Mouse (Mus musculus): ENCODE results near the gene Armc5.

GRCm38 (mm10) chr7:128204179-128204578, 33.0 kb upstream of the Armc5 start:
- TF ChIP-seq CEBPB (IDR thresholded peaks at IDR 0.05; ENCODE audit: low read depth) (no peak), CTCF (IDR thresholded peaks at IDR 0.05; ENCODE audit: control insufficient read depth, insufficient read depth, insufficient read length) (no peak), FOSL1 (IDR thresholded peaks at IDR 0.05; ENCODE audit: insufficient read depth, low read length, poor library complexity, severe bottlenecking) (no peak), MYOG (IDR thresholded peaks at IDR 0.05; ENCODE audit: control insufficient read depth, extremely low read depth, insufficient read length) (no peak)

All from C2C12 (cell line).